Comparison of ENCODE assay signal across 8 mouse cellular contexts in genomic region chr2:26446671-26447070, GRCm38 (mm10). TPM values are rescaled to one million over a fixed set of nuclear protein-coding genes. Genes with fewer than 3 reads are reported as not detected.
DNase-seq lines count a peak whose midpoint lies in the region; ATAC-seq lines count a peak whose summit lies in the region.

No protein-coding gene starts in this region.

- WGBS in liver, embryonic 12.5 days (ENCODE audit: insufficient replicate concordance) = 67% methylated on average over 4 of the region's 4 CpGs

- H3K9me3 ChIP-seq in erythroblast, embryonic 14.5 days (ENCODE audit: control insufficient read depth, low read length) = no peaks in the 10 kb centered on the region
- H3K9me3 ChIP-seq in liver, embryonic 12.5 days (replicated peaks) = no peaks in the 10 kb centered on the region

- peak overlapping the region; percentile 86 for H3K4me3 ChIP-seq in erythroblast, embryonic 14.5 days (replicated peaks)
- H3K4me3 ChIP-seq in liver, embryonic 12.5 days = peak overlapping the region; percentile 96

- peak overlapping the region; percentile 91 for H3K4me2 ChIP-seq in liver, embryonic 12.5 days

- H3K27me3 ChIP-seq in erythroblast, embryonic 14.5 days (ENCODE audit: control insufficient read depth) = no peaks in the 10 kb centered on the region
- no peaks in the 10 kb centered on the region for H3K27me3 ChIP-seq in liver, embryonic 12.5 days (replicated peaks)

- peaks cover 2% of the 10 kb centered on the region for H3K36me3 ChIP-seq in erythroblast, embryonic 14.5 days (ENCODE audit: control insufficient read depth)
- peaks cover 3% of the 10 kb centered on the region for H3K36me3 ChIP-seq in liver, embryonic 12.5 days

- H3K27ac ChIP-seq in liver, embryonic 12.5 days = peak overlapping the region; percentile 92; the same call in 1 of the 2 replicates

- peak overlapping the region; percentile 77 for H3K9ac ChIP-seq in liver, embryonic 12.5 days

- ATAC-seq in erythroblast, adult 5-6 weeks (replicated peaks; ENCODE audit: low FRiP score, poor library complexity, severe bottlenecking) = no peak
- ATAC-seq in liver, embryonic 12.5 days = no peak
- no peak for ATAC-seq in frontal cortex, adult (ENCODE audit: low TSS enrichment)

- peak; percentile 11 for DNase-seq in thymus, postnatal 4 days
- DNase-seq in thymus, adult 18-20 months = no peak
- no peak for DNase-seq in frontal cortex, postnatal 10 days (ENCODE audit: low spot score in 2 of 2)
- DNase-seq in spleen, adult 18-20 months = no peak

- H3K4me1 ChIP-seq in erythroblast, embryonic 14.5 days (ENCODE audit: control insufficient read depth) = peaks cover 43% of the 10 kb centered on the region
- peaks cover 38% of the 10 kb centered on the region for H3K4me1 ChIP-seq in liver, embryonic 12.5 days

RNA-seq across cellular contexts. Expression of gene Sec16a, which starts 1.7 kb away (rescaled TPM):
- 0.67 and 1.1 TPM in 2 replicates for polyA plus RNA-seq in erythroblast, embryonic 14.5 days (2012)
- total RNA-seq in erythroblast, adult 5-6 weeks (2015; ENCODE audit: low replicate concordance) = 12.5 and 18.8 TPM in 2 replicates
- total RNA-seq in erythroblast, adult 5-6 weeks (2017; ENCODE audit: low replicate concordance) = 9.3 and 14.9 TPM in 2 replicates
- 13.0 and 14.4 TPM in 2 replicates for polyA plus RNA-seq in liver, embryonic 12.5 days (2016; fragmentation: Nextera tagmentation; extraction: Ambion mirVana)

RNA-seq across cellular contexts. Expression of gene Inpp5e, which starts 37.7 kb away (rescaled TPM):
- 0.75 and 0.98 TPM in 2 replicates for polyA plus RNA-seq in erythroblast, embryonic 14.5 days (2012)
- 4.0 and 4.6 TPM in 2 replicates for total RNA-seq in erythroblast, adult 5-6 weeks (2015; ENCODE audit: low replicate concordance)
- total RNA-seq in erythroblast, adult 5-6 weeks (2017; ENCODE audit: low replicate concordance) = 2.5 and 4.5 TPM in 2 replicates
- 10.1 and 12.3 TPM in 2 replicates for polyA plus RNA-seq in liver, embryonic 12.5 days (2016; fragmentation: Nextera tagmentation; extraction: Ambion mirVana)

RNA-seq across cellular contexts. Expression of gene Pmpca, which starts 57.5 kb away (rescaled TPM):
- polyA plus RNA-seq in erythroblast, embryonic 14.5 days (2012) = 12.5 and 18.3 TPM in 2 replicates
- total RNA-seq in erythroblast, adult 5-6 weeks (2015; ENCODE audit: low replicate concordance) = 6.5 TPM in 2 replicates
- 12.1 and 24.0 TPM in 2 replicates for total RNA-seq in erythroblast, adult 5-6 weeks (2017; ENCODE audit: low replicate concordance)
- 108 and 110 TPM in 2 replicates for polyA plus RNA-seq in liver, embryonic 12.5 days (2016; fragmentation: Nextera tagmentation; extraction: Ambion mirVana)

RNA-seq across cellular contexts. Expression of gene Entr1, which starts 57.6 kb away (rescaled TPM):
- 4.4 and 5.4 TPM in 2 replicates for polyA plus RNA-seq in erythroblast, embryonic 14.5 days (2012)
- 17.8 and 25.0 TPM in 2 replicates for total RNA-seq in erythroblast, adult 5-6 weeks (2015; ENCODE audit: low replicate concordance)
- 17.3 and 19.2 TPM in 2 replicates for total RNA-seq in erythroblast, adult 5-6 weeks (2017; ENCODE audit: low replicate concordance)
- polyA plus RNA-seq in liver, embryonic 12.5 days (2016; fragmentation: Nextera tagmentation; extraction: Ambion mirVana) = 74.9 and 76.2 TPM in 2 replicates
